Mouse (Mus musculus) bone marrow, adult 2 months (tissue): ENCODE results near the gene Olfr1094. TPM values are rescaled to one million over a fixed set of nuclear protein-coding genes. Genes with fewer than 3 reads are reported as not detected.

Experiments used
- H3K27ac ChIP-seq: fragments of 200-500 bp; 2 replicates; pipeline ENCODE4 v1.5.1; 2012; ENCODE audit warnings: low read depth, mild to moderate bottlenecking, control low read depth, inconsistent platforms, low read length; ENCODE audit not compliant: control insufficient read depth, poor library complexity, insufficient read depth
- H3K4me1 ChIP-seq: fragments of 200-500 bp; 2 replicates; pipeline ENCODE4 v1.6.1; 2011; ENCODE audit warnings: low read length; ENCODE audit not compliant: control insufficient read depth, insufficient read depth
- H3K4me3 ChIP-seq: fragments of 200-500 bp; replicated peaks from 2 replicates; pipeline ENCODE3; 2011; ENCODE audit warnings: mild to moderate bottlenecking, low read depth, low read length, control low read depth; ENCODE audit not compliant: control insufficient read depth
- CTCF ChIP-seq: fragments of 200-500 bp; IDR thresholded peaks from 2 replicates; pipeline ENCODE4 v1.5.1; 2011; ENCODE audit warnings: low read length, control low read depth; ENCODE audit not compliant: control insufficient read depth, insufficient read depth
- POLR2A ChIP-seq: fragments of 200-500 bp; IDR thresholded peaks from 2 replicates; pipeline ENCODE4 v1.6.1; 2011; ENCODE audit warnings: low read depth, mild to moderate bottlenecking, control low read depth, low read length, borderline replicate concordance; ENCODE audit not compliant: control insufficient read depth
- WGBS: fragments of 180-500 bp; shearing (Covaris S2); methylation state at CpG from one replicate; pipeline ENCODE4 v1.1.7; 2018; 5-methylcytosine and 5-hydroxymethylcytosine counted together
- polyA plus RNA-seq: library from polyadenylated mRNA; stranded (reverse); fragments of >200 nt; gene quantifications from 2 replicates; pipeline ENCODE4 v1.2.4, GENCODE M21; 2011; ENCODE audit warnings: low replicate concordance; ENCODE audit not compliant: missing spikeins, insufficient read depth, insufficient read length

Gene Olfr1094
- polyA plus RNA-seq: not detected in 2 replicates

- H3K27ac ChIP-seq: no peak within 1 kb of the TSS
- no peak within 1 kb of the TSS for H3K4me3 ChIP-seq
- no peak for TF ChIP-seq CTCF
- no peak for TF ChIP-seq POLR2A
- H3K4me1 ChIP-seq: no peaks in the 10 kb centered on the region
These were observed at the start of gene Olfr1094 for GRCm38 (mm10) chr2:86824363-86824762. TSS of gene Olfr1094 (plus strand) at chr2:86824663.

- Histone ChIP-seq H3K4me3 (no peak within 1 kb of the TSS), H3K27ac (no peak within 1 kb of the TSS), H3K4me1 (no peaks in the 10 kb centered on the region)
- 69% methylated on average over 2 of the region's 2 CpGs for WGBS
- TF ChIP-seq POLR2A (no peak), CTCF (no peak)
These were observed 42.3 kb upstream of the Olfr1094 start, which contains the start of gene Olfr1093 for GRCm38 (mm10) chr2:86782179-86782578. TSS of gene Olfr1093 (plus strand) at chr2:86782479.

- TF ChIP-seq POLR2A (no peak), CTCF (no peak)
- Histone ChIP-seq H3K4me1 (no peaks in the 10 kb centered on the region), H3K27ac (no peak within 1 kb of the TSS), H3K4me3 (no peak within 1 kb of the TSS)
These were observed 14.5 kb upstream of the Olfr1094 start, which contains the start of gene Olfr141 for GRCm38 (mm10) chr2:86809918-86810317. TSS of gene Olfr141 (minus strand) at chr2:86810018.

- WGBS: 84% methylated on average over 3 of the region's 3 CpGs
- TF ChIP-seq POLR2A: no peak
- no peak for TF ChIP-seq CTCF
These were observed 27.1 kb downstream of the Olfr1094 start, which contains the start of gene Olfr1095 for GRCm38 (mm10) chr2:86851596-86851995. TSS of gene Olfr1095 (minus strand) at chr2:86851696.

GRCm38 (mm10) chr2:86874702-86875101 lies 50.2 kb downstream of the Olfr1094 start, which contains the start of gene Gm13723:
TSS of gene Gm13723 (minus strand) at chr2:86874802.
- H3K4me1 ChIP-seq: no peaks in the 10 kb centered on the region
- no peak within 1 kb of the TSS for H3K27ac ChIP-seq
- TF ChIP-seq CTCF: no peak
- no peak for TF ChIP-seq POLR2A
- 47% methylated on average over 1 of the region's 1 CpGs for WGBS
- H3K4me3 ChIP-seq: no peak within 1 kb of the TSS

More at GRCm38 (mm10) chr2:86851596-86851995, 27.1 kb downstream of the Olfr1094 start, which contains the start of gene Olfr1095:
- H3K4me3 ChIP-seq: no peak within 1 kb of the TSS
- H3K27ac ChIP-seq: no peak within 1 kb of the TSS
- H3K4me1 ChIP-seq: no peaks in the 10 kb centered on the region

Other genes with a start within 250 kb of the Olfr1094 start
- gene Olfr1082, start 225.7 kb upstream of the Olfr1094 start, polyA plus RNA-seq: 1.0 TPM in 1 of 2 replicates, not detected in the other
- not detected in 2 replicates for gene Olfr1084, start 184.9 kb upstream of the Olfr1094 start, polyA plus RNA-seq
- 0.30 TPM in 1 of 2 replicates, not detected in the other for gene Olfr1085, start 162.6 kb upstream of the Olfr1094 start, polyA plus RNA-seq
- not detected in 2 replicates for gene Olfr1086, start 144.6 kb upstream of the Olfr1094 start, polyA plus RNA-seq
- gene Olfr1087, start 126.3 kb upstream of the Olfr1094 start, polyA plus RNA-seq: not detected in 2 replicates
- not detected in 2 replicates for gene Olfr1089, start 91.0 kb upstream of the Olfr1094 start, polyA plus RNA-seq
- 4.3 TPM in 1 of 2 replicates, not detected in the other for gene Olfr1090, start 65.7 kb upstream of the Olfr1094 start, polyA plus RNA-seq
- gene Olfr1093, start 42.2 kb upstream of the Olfr1094 start, polyA plus RNA-seq: not detected in 2 replicates
- not detected in 2 replicates for gene Olfr141, start 14.6 kb upstream of the Olfr1094 start, polyA plus RNA-seq
- not detected in 2 replicates for gene Olfr1095, start 27.0 kb downstream of the Olfr1094 start, polyA plus RNA-seq
- gene Gm13723, start 50.1 kb downstream of the Olfr1094 start, polyA plus RNA-seq: not detected in 2 replicates
- not detected in 2 replicates for gene Olfr1097, start 67.6 kb downstream of the Olfr1094 start, polyA plus RNA-seq
- not detected in 2 replicates for gene Olfr1098, start 99.9 kb downstream of the Olfr1094 start, polyA plus RNA-seq
- not detected in 2 replicates for gene Olfr1099, start 136.0 kb downstream of the Olfr1094 start, polyA plus RNA-seq
- gene Olfr1100, start 155.3 kb downstream of the Olfr1094 start, polyA plus RNA-seq: not detected in 2 replicates
- gene Olfr1101, start 166.6 kb downstream of the Olfr1094 start, polyA plus RNA-seq: not detected in 2 replicates
- not detected in 2 replicates for gene Olfr1102, start 173.7 kb downstream of the Olfr1094 start, polyA plus RNA-seq
- gene Olfr1104, start 202.4 kb downstream of the Olfr1094 start, polyA plus RNA-seq: not detected in 2 replicates
- gene Olfr1105, start 211.9 kb downstream of the Olfr1094 start, polyA plus RNA-seq: not detected in 2 replicates
- not detected in 2 replicates for gene Olfr1106, start 227.6 kb downstream of the Olfr1094 start, polyA plus RNA-seq